Mouse (Mus musculus) liver, embryonic 15.5 days (tissue): ENCODE measurements around the gene Acbd6. TPM values are rescaled to one million over a fixed set of nuclear protein-coding genes. Genes with fewer than 3 reads are reported as not detected.

Experiments used
- ATAC-seq: fragments of 200-750 bp; cut with Nextera tagmentation; 2 replicates; pipeline ENCODE4 v1.8.0; 2017; ENCODE audit warnings: moderate number of reproducible peaks, mild to moderate bottlenecking, moderate library complexity; ENCODE audit not compliant: insufficient read depth
- H3K27ac ChIP-seq: fragments of 300-500 bp; sonication (generic); replicated peaks from 2 replicates; pipeline ENCODE4 v1.5.1; 2015; ENCODE audit warnings: mild to moderate bottlenecking, inconsistent platforms
- H3K27me3 ChIP-seq: fragments of 300-500 bp; sonication (generic); 2 replicates; pipeline ENCODE4 v1.6.1; 2015; ENCODE audit warnings: mild to moderate bottlenecking, inconsistent platforms
- H3K36me3 ChIP-seq: fragments of 300-500 bp; sonication (generic); replicated peaks from 2 replicates; pipeline ENCODE4 v1.6.1; 2015; ENCODE audit warnings: moderate library complexity, mild to moderate bottlenecking, inconsistent platforms
- H3K4me1 ChIP-seq: fragments of 300-500 bp; sonication (generic); replicated peaks from 2 replicates; pipeline ENCODE4 v1.6.1; 2015; ENCODE audit warnings: inconsistent platforms
- H3K4me2 ChIP-seq: fragments of 300-500 bp; sonication (generic); 2 replicates; pipeline ENCODE4 v1.6.1; 2015; ENCODE audit warnings: moderate library complexity, mild to moderate bottlenecking, inconsistent platforms
- H3K4me3 ChIP-seq: fragments of 300-500 bp; sonication (generic); replicated peaks from 2 replicates; pipeline ENCODE4 v1.5.1; 2015; ENCODE audit warnings: mild to moderate bottlenecking, inconsistent platforms
- H3K9ac ChIP-seq: fragments of 300-500 bp; sonication (generic); 2 replicates; pipeline ENCODE4 v1.6.1; 2015; ENCODE audit warnings: moderate library complexity, mild to moderate bottlenecking, inconsistent platforms
- H3K9me3 ChIP-seq: fragments of 300-500 bp; sonication (generic); replicated peaks from 2 replicates; pipeline ENCODE4 v1.6.1; 2016; ENCODE audit warnings: inconsistent platforms
- WGBS: fragments of 180-500 bp; shearing (Covaris S2); methylation state at CpG from one replicate; pipeline ENCODE4 v1.1.7; 2015; ENCODE audit warnings: mixed read lengths; ENCODE audit not compliant: insufficient replicate concordance; 5-methylcytosine and 5-hydroxymethylcytosine counted together
- polyA plus RNA-seq: library from polyadenylated mRNA; unstranded; fragments of >200 nt; fragmentation: Nextera tagmentation; extraction: Ambion mirVana; gene quantifications from 2 replicates; pipeline ENCODE4 v1.2.1, GENCODE M21; 2015

Gene Acbd6
- polyA plus RNA-seq, 1 experiment from 2014 or later = 37.2 TPM

DNA sequence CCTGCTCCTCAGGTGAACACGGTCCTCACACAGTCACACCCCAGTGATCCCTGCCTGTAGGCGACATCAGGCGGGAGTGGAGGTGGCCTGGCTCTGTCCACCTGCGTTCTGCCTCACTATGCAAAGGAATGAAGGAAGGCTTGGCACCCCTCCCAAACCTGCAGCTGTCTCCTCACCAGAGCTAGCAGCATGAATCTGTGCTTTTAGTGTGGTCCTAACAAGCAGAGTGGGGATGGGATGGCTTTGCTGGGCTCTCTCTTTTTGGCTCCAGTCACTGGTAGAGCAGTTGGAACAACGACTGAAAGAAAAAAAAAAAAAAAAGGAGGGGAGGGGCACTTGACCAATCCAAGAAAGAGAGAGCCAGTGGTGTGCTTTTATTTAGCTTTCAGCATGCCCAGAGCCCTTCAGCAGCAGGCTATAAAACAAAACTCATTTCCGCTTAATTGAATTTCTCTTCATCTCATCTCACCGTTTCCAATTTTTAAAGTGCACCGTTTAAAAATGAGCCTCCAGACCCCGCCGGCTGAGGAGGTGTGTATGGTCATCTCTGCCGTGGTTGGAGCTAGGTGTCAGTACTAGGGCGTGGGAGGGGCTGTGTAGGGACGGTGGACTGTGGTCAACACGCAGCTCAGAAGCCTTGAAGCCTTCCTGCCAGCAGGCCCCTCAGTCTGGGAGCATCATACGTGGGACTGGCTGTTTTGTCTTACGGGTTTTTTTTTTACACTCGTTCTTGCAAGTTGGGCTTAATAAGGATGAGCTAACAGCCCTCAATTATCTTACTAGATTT is 140.6 kb downstream of the Acbd6 start:
- no peaks in the 10 kb centered on the region for H3K36me3 ChIP-seq
- 62% methylated on average over 17 of the region's 17 CpGs for WGBS
- no peak overlapping the region for H3K4me3 ChIP-seq

DNA sequence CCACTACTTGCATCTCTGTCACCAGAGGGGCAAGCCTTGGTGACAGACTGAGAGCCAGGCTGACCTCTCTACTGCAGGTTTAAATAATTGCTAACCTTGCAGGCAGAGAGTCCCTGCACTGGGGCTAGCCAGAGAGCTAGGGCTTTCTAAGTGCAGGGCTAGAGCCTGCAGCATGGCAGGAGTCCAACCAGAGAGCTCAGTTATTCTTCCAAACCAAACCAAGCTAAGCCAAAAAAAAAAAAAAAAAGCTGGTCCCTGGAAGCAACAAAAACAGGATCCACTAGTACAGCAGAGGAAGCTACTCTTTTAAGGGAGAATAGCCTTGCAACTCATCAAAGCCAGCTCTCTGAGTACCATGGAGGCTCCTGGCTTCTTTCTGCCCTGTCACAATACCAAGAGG is 143.0 kb downstream of the Acbd6 start:
- Histone ChIP-seq H3K4me1 (no peaks in the 10 kb centered on the region), H3K9me3 (no peaks in the 10 kb centered on the region), H3K9ac (no peak overlapping the region), H3K4me3 (no peak overlapping the region), H3K27me3 (no peaks in the 10 kb centered on the region), H3K27ac (no peak overlapping the region), H3K36me3 (no peaks in the 10 kb centered on the region), H3K4me2 (no peak overlapping the region)
- ATAC-seq = no peak

More for the DNA sequence above, 140.6 kb downstream of the Acbd6 start:
- H3K27ac ChIP-seq = no peak overlapping the region
- H3K9ac ChIP-seq = no peak overlapping the region
- no peaks in the 10 kb centered on the region for H3K27me3 ChIP-seq
- no peaks in the 10 kb centered on the region for H3K4me1 ChIP-seq
- no peaks in the 10 kb centered on the region for H3K9me3 ChIP-seq
- H3K4me2 ChIP-seq = no peak overlapping the region
- no peak for ATAC-seq

- H3K4me2 ChIP-seq = no peak overlapping the region
- H3K9me3 ChIP-seq = no peaks in the 10 kb centered on the region
- no peaks in the 10 kb centered on the region for H3K4me1 ChIP-seq
- no peak for ATAC-seq
- no peak overlapping the region for H3K4me3 ChIP-seq
- H3K9ac ChIP-seq = no peak overlapping the region
- H3K27me3 ChIP-seq = no peaks in the 10 kb centered on the region
- no peaks in the 10 kb centered on the region for H3K36me3 ChIP-seq
- H3K27ac ChIP-seq = no peak overlapping the region
- 56% methylated on average over 5 of the region's 5 CpGs for WGBS
These were observed 145.3 kb downstream of the Acbd6 start for GRCm38 (mm10) chr1:155703191-155703680.

DNA sequence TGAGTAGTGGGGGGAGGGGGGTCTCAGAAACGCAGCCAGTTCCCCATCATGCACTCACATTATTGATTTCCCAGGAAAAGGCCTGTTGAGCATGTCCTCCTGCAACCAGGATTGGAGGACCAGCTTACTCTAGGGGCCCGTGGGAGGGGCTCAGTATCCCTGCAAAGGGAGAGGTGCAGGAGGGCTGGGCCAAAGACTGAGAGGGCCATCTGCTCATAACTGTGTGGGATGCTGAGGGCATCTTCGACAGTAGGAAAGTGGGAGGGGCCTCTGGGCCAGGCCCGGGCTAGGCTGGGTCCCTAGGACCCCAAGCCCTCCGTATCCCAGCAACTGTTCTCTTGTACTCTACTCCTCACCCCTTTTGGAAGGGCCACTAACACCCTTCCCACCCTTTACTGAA is 146.3 kb downstream of the Acbd6 start:
- Histone ChIP-seq H3K27me3 (no peaks in the 10 kb centered on the region), H3K27ac (no peak overlapping the region), H3K4me3 (no peak overlapping the region), H3K9ac (no peak overlapping the region), H3K9me3 (no peaks in the 10 kb centered on the region), H3K4me1 (no peaks in the 10 kb centered on the region), H3K4me2 (no peak overlapping the region), H3K36me3 (no peaks in the 10 kb centered on the region)
- 49% methylated on average over 5 of the region's 5 CpGs for WGBS
- ATAC-seq = no peak

DNA sequence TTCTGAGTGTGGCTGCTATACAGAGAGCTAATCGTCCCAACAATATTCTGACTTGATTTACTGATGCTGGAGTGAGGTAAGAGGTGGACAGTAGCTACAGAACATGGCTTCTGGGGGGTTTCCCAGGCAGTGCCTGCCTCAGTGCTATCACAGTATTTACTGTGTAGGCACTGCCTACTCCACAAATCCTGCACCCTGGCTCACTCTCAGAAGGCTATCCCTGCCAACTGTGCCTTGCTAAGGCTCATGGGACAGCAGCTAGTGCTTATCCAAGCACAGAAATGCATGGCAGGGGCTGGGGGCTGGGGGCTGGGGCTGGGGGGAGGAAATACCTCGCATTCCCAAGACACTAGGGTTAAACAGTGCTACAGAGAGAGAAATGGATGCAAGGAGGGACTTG is 155.4 kb downstream of the Acbd6 start:
- no peak for ATAC-seq
- Histone ChIP-seq H3K9me3 (no peaks in the 10 kb centered on the region), H3K4me2 (no peak overlapping the region), H3K36me3 (no peaks in the 10 kb centered on the region), H3K4me3 (no peak overlapping the region), H3K27ac (no peak overlapping the region), H3K27me3 (peaks cover 21% of the 10 kb centered on the region; the same call in 1 of the 2 replicates), H3K9ac (no peak overlapping the region), H3K4me1 (no peaks in the 10 kb centered on the region)
- WGBS = 26% methylated on average over 2 of the region's 2 CpGs

- Histone ChIP-seq H3K27ac (no peak overlapping the region), H3K9me3 (no peaks in the 10 kb centered on the region), H3K4me1 (no peaks in the 10 kb centered on the region), H3K9ac (no peak overlapping the region), H3K4me2 (no peak overlapping the region), H3K27me3 (peaks cover 29% of the 10 kb centered on the region), H3K4me3 (no peak overlapping the region), H3K36me3 (no peaks in the 10 kb centered on the region)
- ATAC-seq = no peak
These were observed 157.4 kb downstream of the Acbd6 start for GRCm38 (mm10) chr1:155715366-155715765.

GRCm38 (mm10) chr1:155717301-155717700 is 159.4 kb downstream of the Acbd6 start:
- no peak overlapping the region for H3K4me2 ChIP-seq
- 83% methylated on average over 12 of the region's 12 CpGs for WGBS
- no peaks in the 10 kb centered on the region for H3K9me3 ChIP-seq
- H3K4me3 ChIP-seq = no peak overlapping the region
- ATAC-seq = no peak
- H3K27ac ChIP-seq = no peak overlapping the region
- H3K4me1 ChIP-seq = no peaks in the 10 kb centered on the region
- H3K9ac ChIP-seq = no peak overlapping the region
- H3K36me3 ChIP-seq = no peaks in the 10 kb centered on the region
- peaks cover 33% of the 10 kb centered on the region for H3K27me3 ChIP-seq

DNA sequence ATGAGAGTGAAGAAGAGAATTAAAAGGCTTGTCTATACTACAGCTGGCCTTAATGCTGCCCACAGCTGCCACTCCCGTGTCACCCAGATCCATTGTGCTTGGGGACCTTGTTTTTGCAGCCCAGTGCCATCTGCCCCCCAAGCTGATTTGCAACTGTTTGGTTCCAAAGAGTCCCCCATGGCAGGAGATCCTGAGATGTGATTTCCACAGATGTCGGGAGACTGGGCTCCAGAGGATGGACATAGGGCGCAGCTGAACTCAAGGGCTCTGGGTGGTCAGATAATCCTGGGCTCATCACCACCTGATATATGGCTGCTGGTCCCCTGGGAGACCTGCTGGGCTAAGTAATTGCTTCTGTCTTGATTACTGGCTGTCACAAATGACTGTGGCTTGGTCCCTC is 160.9 kb downstream of the Acbd6 start:
- Histone ChIP-seq H3K27me3 (peaks cover 43% of the 10 kb centered on the region), H3K4me1 (no peaks in the 10 kb centered on the region), H3K27ac (no peak overlapping the region), H3K9ac (no peak overlapping the region), H3K4me3 (no peak overlapping the region), H3K9me3 (no peaks in the 10 kb centered on the region), H3K4me2 (no peak overlapping the region), H3K36me3 (no peaks in the 10 kb centered on the region)
- 64% methylated on average over 3 of the region's 3 CpGs for WGBS
- no peak for ATAC-seq

DNA sequence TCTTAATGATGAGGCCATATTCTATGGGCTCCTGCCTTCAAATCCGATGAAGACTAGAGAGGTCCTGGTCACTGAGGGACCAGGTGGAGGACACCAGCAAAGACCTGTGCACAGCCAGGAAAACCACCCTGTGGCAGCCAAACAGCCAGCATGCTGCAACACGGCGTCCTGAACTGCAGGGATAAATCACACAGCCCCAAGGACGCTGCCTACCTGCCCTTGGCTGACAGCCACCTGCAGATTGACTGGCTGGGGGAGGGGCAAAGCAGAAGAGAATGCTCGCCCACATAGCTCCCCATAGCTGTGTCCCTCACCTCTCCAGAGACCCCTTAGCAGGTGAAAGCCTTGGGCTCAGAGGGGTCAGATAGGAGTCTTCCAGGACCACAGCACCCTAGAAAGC is 162.1 kb downstream of the Acbd6 start:
- H3K27me3 ChIP-seq = peaks cover 52% of the 10 kb centered on the region
- no peak overlapping the region for H3K4me3 ChIP-seq
- H3K9me3 ChIP-seq = no peaks in the 10 kb centered on the region
- no peak for ATAC-seq
- 35% methylated on average over 5 of the region's 5 CpGs for WGBS
- no peak overlapping the region for H3K9ac ChIP-seq
- H3K4me2 ChIP-seq = no peak overlapping the region
- no peaks in the 10 kb centered on the region for H3K4me1 ChIP-seq
- no peak overlapping the region for H3K27ac ChIP-seq
- no peaks in the 10 kb centered on the region for H3K36me3 ChIP-seq

DNA sequence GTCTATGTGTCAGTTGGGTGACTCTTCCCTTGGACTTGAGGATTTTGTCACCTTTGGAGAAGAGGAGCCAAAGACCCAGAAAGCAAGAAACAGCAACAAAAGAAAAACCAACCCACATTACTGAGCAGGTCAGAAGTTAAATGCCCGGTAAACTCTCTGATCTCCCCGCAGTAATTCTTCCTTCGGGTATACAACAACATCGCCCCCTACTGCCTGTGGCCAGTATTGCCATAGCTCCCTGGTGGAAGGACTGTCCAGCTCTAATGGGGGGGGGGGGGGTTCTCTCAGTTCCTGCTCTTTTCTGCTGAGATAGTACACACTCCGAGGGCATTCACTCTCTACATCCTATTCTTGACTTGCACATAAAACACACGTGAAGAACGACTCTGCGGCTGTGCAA is 163.5 kb downstream of the Acbd6 start:
- no peak overlapping the region for H3K4me2 ChIP-seq
- H3K9ac ChIP-seq = no peak overlapping the region
- no peaks in the 10 kb centered on the region for H3K36me3 ChIP-seq
- no peak overlapping the region for H3K27ac ChIP-seq
- 37% methylated on average over 8 of the region's 8 CpGs for WGBS
- H3K4me3 ChIP-seq = no peak overlapping the region
- ATAC-seq = no peak
- no peaks in the 10 kb centered on the region for H3K4me1 ChIP-seq
- peaks cover 57% of the 10 kb centered on the region for H3K27me3 ChIP-seq
- no peaks in the 10 kb centered on the region for H3K9me3 ChIP-seq

- Histone ChIP-seq H3K4me2 (no peak overlapping the region; the same call in 1 of the 2 replicates), H3K27me3 (peaks cover 62% of the 10 kb centered on the region), H3K9ac (no peak overlapping the region), H3K9me3 (no peaks in the 10 kb centered on the region), H3K4me3 (no peak overlapping the region), H3K4me1 (no peaks in the 10 kb centered on the region), H3K36me3 (no peaks in the 10 kb centered on the region), H3K27ac (no peak overlapping the region)
- ATAC-seq = no peak
- WGBS = 3% methylated on average over 13 of the region's 13 CpGs
These were observed 164.3 kb downstream of the Acbd6 start for GRCm38 (mm10) chr1:155722185-155722584.

- Histone ChIP-seq H3K36me3 (no peaks in the 10 kb centered on the region), H3K27ac (no peak overlapping the region), H3K9ac (no peak overlapping the region), H3K9me3 (no peaks in the 10 kb centered on the region), H3K4me3 (no peak overlapping the region), H3K27me3 (peaks cover 84% of the 10 kb centered on the region), H3K4me1 (no peaks in the 10 kb centered on the region), H3K4me2 (no peak overlapping the region)
- 39% methylated on average over 3 of the region's 3 CpGs for WGBS
- ATAC-seq = no peak
These were observed 166.4 kb downstream of the Acbd6 start for GRCm38 (mm10) chr1:155724301-155724700.
